ENCODE assay signal across 17 mouse cellular contexts in genomic region chr15:10832331-10832730, GRCm38 (mm10).
"Had no signal": no experiment of that assay in that cellular context is flagged by ENCODE, and none has a peak within 500 bp of the region (broad histone marks: within the 10 kb centered on the region; RNA-seq: fewer than 3 reads in every experiment).

No protein-coding gene starts in this region.

- H3K4me3 ChIP-seq: lung, embryonic 15.5 days; megakaryocyte, embryonic 14.5 days; midbrain, embryonic 13.5 days; midbrain, embryonic 15.5 days; neural tube, embryonic 12.5 days had no signal

- H3K36me3 ChIP-seq: lung, embryonic 15.5 days; midbrain, embryonic 13.5 days; midbrain, embryonic 15.5 days; neural tube, embryonic 12.5 days had no signal

- H3K27me3 ChIP-seq: lung, embryonic 15.5 days; midbrain, embryonic 13.5 days; midbrain, embryonic 15.5 days; neural tube, embryonic 12.5 days had no signal

- ATAC-seq: lung, postnatal 0 days; midbrain, embryonic 13.5 days; midbrain, embryonic 15.5 days had no signal

- H3K4me2 ChIP-seq: lung, embryonic 15.5 days; midbrain, embryonic 11.5 days; midbrain, embryonic 13.5 days; midbrain, embryonic 15.5 days; neural tube, embryonic 12.5 days had no signal

- H3K27ac ChIP-seq: lung, embryonic 15.5 days; macrophage; midbrain, embryonic 13.5 days; midbrain, embryonic 15.5 days; neural tube, embryonic 12.5 days had no signal

- H3K4me1 ChIP-seq: midbrain, embryonic 13.5 days; midbrain, embryonic 15.5 days; neural tube, embryonic 12.5 days had no signal

- H3K9ac ChIP-seq: lung, embryonic 15.5 days; midbrain, embryonic 13.5 days; midbrain, embryonic 15.5 days; neural tube, embryonic 12.5 days had no signal

- H3K9me3 ChIP-seq: lung, embryonic 15.5 days; megakaryocyte, embryonic 14.5 days; midbrain, embryonic 15.5 days; neural tube, embryonic 12.5 days had no signal

- DNase-seq: lung, adult 2 months; lung, postnatal 14 days; lung, postnatal 36 days; right cerebral cortex, postnatal 25 days; right cerebral cortex, postnatal 4 days; spleen, adult 18-20 months; thymus, adult 18-20 months; thymus, postnatal 14 days; thymus, postnatal 36 days had no signal
